Mouse (Mus musculus): ENCODE results near the gene Gtf2ird1. TPM values are rescaled to one million over a fixed set of nuclear protein-coding genes. Genes with fewer than 3 reads are reported as not detected.

Gtf2ird1 gene
- polyA plus RNA-seq, 1 experiment, result 22.4 TPM

- Histone ChIP-seq H3K36me3 (ENCODE audit: control insufficient read depth, insufficient read depth, low read length) (no peaks in the 10 kb centered on the region), H3K4me1 (ENCODE audit: control insufficient read depth, insufficient read depth, low read length) (no peaks in the 10 kb centered on the region), H3K4me3 (ENCODE audit: insufficient read depth, low read depth, low read length) (no peak overlapping the region), H3K27me3 (replicated peaks; ENCODE audit: control insufficient read depth, insufficient read depth, low read length) (no peaks in the 10 kb centered on the region), H3K27ac (ENCODE audit: insufficient read depth, low read depth, low read length) (no peak overlapping the region)
- WGBS, result 78% methylated on average over 2 of the region's 2 CpGs
- TF ChIP-seq POLR2A (IDR thresholded peaks at IDR 0.05; ENCODE audit: low read depth, low read length) (no peak), CTCF (conservative IDR thresholded peaks at IDR 0.05; ENCODE audit: insufficient read depth, insufficient read length, low read depth, low read length) (no peak)
- DNase-seq, result no peak
These were observed 132.6 kb downstream of the Gtf2ird1 start for GRCm38 (mm10) chr5:134323869-134324268.

DNA sequence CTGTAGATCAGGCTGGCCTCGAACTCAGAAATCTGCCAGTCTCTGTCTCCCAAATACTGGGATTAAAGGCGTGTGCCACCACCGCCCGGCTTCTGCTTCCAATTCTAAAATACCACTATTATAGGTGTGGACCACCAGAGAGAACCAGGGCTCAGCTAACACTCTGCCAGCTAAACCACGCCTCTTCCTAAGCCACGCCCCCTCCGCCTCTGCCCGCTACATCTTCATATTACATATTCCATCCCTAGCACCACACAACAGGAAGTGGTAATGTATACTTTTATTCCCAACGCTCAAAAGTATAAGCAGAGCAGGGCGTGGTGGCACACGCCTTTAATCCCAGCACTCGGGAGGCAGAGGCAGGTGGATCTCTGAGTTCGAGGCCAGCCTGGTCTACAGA lies 133.2 kb downstream of the Gtf2ird1 start:
- TF ChIP-seq POLR2A (IDR thresholded peaks at IDR 0.05; ENCODE audit: low read depth, low read length) (no peak), CTCF (conservative IDR thresholded peaks at IDR 0.05; ENCODE audit: insufficient read depth, insufficient read length, low read depth, low read length) (no peak)
- Histone ChIP-seq H3K27me3 (replicated peaks; ENCODE audit: control insufficient read depth, insufficient read depth, low read length) (no peaks in the 10 kb centered on the region), H3K4me1 (ENCODE audit: control insufficient read depth, insufficient read depth, low read length) (no peaks in the 10 kb centered on the region), H3K4me3 (ENCODE audit: insufficient read depth, low read depth, low read length) (no peak overlapping the region), H3K36me3 (ENCODE audit: control insufficient read depth, insufficient read depth, low read length) (no peaks in the 10 kb centered on the region), H3K27ac (ENCODE audit: insufficient read depth, low read depth, low read length) (no peak overlapping the region)
- no peak for DNase-seq
- 81% methylated on average over 13 of the region's 13 CpGs for WGBS

DNA sequence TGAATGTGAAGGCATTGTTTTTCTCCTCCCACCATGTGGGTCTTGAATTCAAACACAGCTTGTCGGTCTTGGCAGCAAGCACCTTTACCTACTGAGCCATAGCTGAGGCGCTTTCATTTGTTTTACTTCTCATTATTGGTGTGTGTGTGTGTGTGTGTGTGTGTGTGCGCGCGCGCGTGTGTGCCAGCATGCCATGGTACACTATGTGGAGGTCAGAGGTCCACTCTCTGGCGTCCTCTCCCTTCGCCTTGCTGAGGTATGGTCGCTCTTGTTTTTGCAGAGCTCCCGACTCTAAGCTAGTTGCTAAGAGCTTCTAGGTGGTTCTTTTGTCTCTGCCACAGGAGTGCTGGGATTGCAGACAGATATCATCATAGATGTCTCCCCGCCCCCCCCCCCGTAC lies 134.2 kb downstream of the Gtf2ird1 start:
- 72% methylated on average over 13 of the region's 13 CpGs for WGBS
- no peak for DNase-seq
- TF ChIP-seq POLR2A (IDR thresholded peaks at IDR 0.05; ENCODE audit: low read depth, low read length), result no peak
- no peak for TF ChIP-seq CTCF (conservative IDR thresholded peaks at IDR 0.05; ENCODE audit: insufficient read depth, insufficient read length, low read depth, low read length)
- Histone ChIP-seq H3K36me3 (ENCODE audit: control insufficient read depth, insufficient read depth, low read length) (no peaks in the 10 kb centered on the region), H3K4me1 (ENCODE audit: control insufficient read depth, insufficient read depth, low read length) (no peaks in the 10 kb centered on the region), H3K4me3 (ENCODE audit: insufficient read depth, low read depth, low read length) (no peak overlapping the region), H3K27ac (ENCODE audit: insufficient read depth, low read depth, low read length) (no peak overlapping the region), H3K27me3 (replicated peaks; ENCODE audit: control insufficient read depth, insufficient read depth, low read length) (no peaks in the 10 kb centered on the region)

- Histone ChIP-seq H3K4me1 (ENCODE audit: control insufficient read depth, insufficient read depth, low read length) (peaks cover 3% of the 10 kb centered on the region; the same call in 1 of the 2 replicates), H3K4me3 (ENCODE audit: insufficient read depth, low read depth, low read length) (no peak overlapping the region), H3K36me3 (ENCODE audit: control insufficient read depth, insufficient read depth, low read length) (no peaks in the 10 kb centered on the region), H3K27ac (ENCODE audit: insufficient read depth, low read depth, low read length) (no peak overlapping the region), H3K27me3 (replicated peaks; ENCODE audit: control insufficient read depth, insufficient read depth, low read length) (no peaks in the 10 kb centered on the region)
- no peak for DNase-seq
- TF ChIP-seq CTCF (conservative IDR thresholded peaks at IDR 0.05; ENCODE audit: insufficient read depth, insufficient read length, low read depth, low read length) (no peak), POLR2A (IDR thresholded peaks at IDR 0.05; ENCODE audit: low read depth, low read length) (no peak)
- WGBS, result 73% methylated on average over 7 of the region's 7 CpGs
These were observed 134.8 kb downstream of the Gtf2ird1 start for GRCm38 (mm10) chr5:134321699-134322098.

DNA sequence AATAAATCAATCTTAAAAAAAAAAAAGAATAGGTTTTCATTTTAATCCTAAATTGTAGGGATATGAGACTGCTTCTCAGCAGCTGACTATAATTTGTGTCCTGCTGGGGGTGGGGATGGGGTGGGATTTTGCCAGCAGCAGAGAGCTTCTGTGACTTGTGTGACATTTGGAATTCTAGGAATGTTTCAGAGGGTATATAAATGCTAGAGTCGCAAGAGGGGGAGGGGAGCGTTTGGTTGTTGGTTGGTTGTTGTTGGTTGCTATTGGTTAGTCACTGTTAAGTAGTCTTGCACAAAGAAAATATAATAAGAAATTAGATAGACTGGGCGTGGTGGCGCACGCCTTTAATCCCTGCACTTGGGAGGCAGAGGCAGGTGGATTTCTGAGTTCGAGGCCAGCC lies 137.6 kb downstream of the Gtf2ird1 start:
- Histone ChIP-seq H3K4me1 (ENCODE audit: control insufficient read depth, insufficient read depth, low read length) (peaks cover 11% of the 10 kb centered on the region), H3K4me3 (ENCODE audit: insufficient read depth, low read depth, low read length) (no peak overlapping the region), H3K27ac (ENCODE audit: insufficient read depth, low read depth, low read length) (no peak overlapping the region), H3K36me3 (ENCODE audit: control insufficient read depth, insufficient read depth, low read length) (no peaks in the 10 kb centered on the region), H3K27me3 (replicated peaks; ENCODE audit: control insufficient read depth, insufficient read depth, low read length) (no peaks in the 10 kb centered on the region)
- 76% methylated on average over 6 of the region's 6 CpGs for WGBS
- TF ChIP-seq POLR2A (IDR thresholded peaks at IDR 0.05; ENCODE audit: low read depth, low read length) (no peak), CTCF (conservative IDR thresholded peaks at IDR 0.05; ENCODE audit: insufficient read depth, insufficient read length, low read depth, low read length) (no peak)
- no peak for DNase-seq

DNA sequence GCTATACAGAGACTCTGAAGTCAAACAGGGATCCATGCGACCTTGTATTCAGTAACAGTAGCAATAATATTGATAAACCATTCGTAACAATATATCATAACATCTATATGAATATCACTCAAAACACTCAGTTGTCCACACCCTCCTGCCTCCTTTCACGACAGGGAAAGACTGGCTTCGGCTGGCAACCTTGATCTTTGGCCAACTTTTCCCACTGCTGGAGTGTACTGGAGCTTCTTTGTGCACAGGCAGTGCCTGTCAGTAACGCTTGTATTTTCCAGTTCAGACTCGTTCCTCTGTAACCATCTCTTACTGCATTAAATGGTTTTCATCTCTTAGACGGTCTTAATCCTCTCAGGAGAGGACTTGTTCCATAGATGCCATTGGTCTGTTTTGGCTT lies 139.8 kb downstream of the Gtf2ird1 start:
- no peaks in the 10 kb centered on the region for H3K36me3 ChIP-seq (ENCODE audit: control insufficient read depth, insufficient read depth, low read length)
- H3K4me1 ChIP-seq (ENCODE audit: control insufficient read depth, insufficient read depth, low read length), result peaks cover 14% of the 10 kb centered on the region
- no peak for TF ChIP-seq POLR2A (IDR thresholded peaks at IDR 0.05; ENCODE audit: low read depth, low read length)
- TF ChIP-seq CTCF (conservative IDR thresholded peaks at IDR 0.05; ENCODE audit: insufficient read depth, insufficient read length, low read depth, low read length), result no peak
- no peaks in the 10 kb centered on the region for H3K27me3 ChIP-seq (replicated peaks; ENCODE audit: control insufficient read depth, insufficient read depth, low read length)
- H3K4me3 ChIP-seq (ENCODE audit: insufficient read depth, low read depth, low read length), result no peak overlapping the region
- peak overlapping the region; percentile 100 for H3K27ac ChIP-seq (ENCODE audit: insufficient read depth, low read depth, low read length)
- peak; percentile 64 for DNase-seq
- 40% methylated on average over 7 of the region's 7 CpGs for WGBS

DNA sequence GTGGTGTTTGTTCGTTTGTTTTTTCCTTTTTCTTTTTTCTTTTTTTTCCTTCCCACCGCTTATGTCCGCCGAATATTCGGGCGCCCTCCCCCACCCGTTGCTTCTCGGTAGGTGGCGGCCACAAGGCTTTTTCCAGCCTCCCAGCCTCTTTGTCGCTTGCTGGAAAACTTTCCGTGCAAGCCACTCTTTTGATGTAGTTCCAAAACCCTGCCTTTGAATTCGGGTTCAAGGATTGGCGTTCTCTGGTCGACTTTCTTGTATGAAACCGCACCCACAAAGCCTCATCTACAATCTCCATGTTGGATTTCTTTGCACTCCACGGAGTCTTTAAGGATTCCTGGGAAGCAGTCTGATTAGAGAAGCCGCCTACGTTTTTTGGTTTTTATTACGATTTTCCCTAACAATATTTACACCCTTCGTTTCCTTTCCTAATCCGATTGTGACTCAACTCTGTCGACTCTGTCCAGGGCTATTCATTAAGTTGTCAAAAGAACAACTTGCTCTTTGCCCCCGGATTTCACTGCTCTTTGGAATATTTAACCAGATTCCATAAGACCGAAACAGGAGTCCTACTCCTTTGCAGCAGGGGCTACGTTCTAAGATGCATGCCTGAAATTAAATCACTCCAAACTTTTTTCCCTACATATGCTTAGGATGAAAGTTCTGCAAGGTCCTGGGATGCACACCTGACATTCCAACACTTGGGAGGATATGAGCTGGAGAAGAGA lies 140.7 kb downstream of the Gtf2ird1 start:
- 1% methylated on average over 25 of the region's 25 CpGs for WGBS
- Histone ChIP-seq H3K27ac (ENCODE audit: insufficient read depth, low read depth, low read length) (peak overlapping the region; percentile 100), H3K27me3 (replicated peaks; ENCODE audit: control insufficient read depth, insufficient read depth, low read length) (no peaks in the 10 kb centered on the region), H3K4me1 (ENCODE audit: control insufficient read depth, insufficient read depth, low read length) (peaks cover 18% of the 10 kb centered on the region), H3K36me3 (ENCODE audit: control insufficient read depth, insufficient read depth, low read length) (no peaks in the 10 kb centered on the region; the same call in 1 of the 2 replicates), H3K4me3 (ENCODE audit: insufficient read depth, low read depth, low read length) (peak overlapping the region; percentile 54)
- peak; percentile 84 for DNase-seq
- no peak for TF ChIP-seq POLR2A (IDR thresholded peaks at IDR 0.05; ENCODE audit: low read depth, low read length)
- no peak for TF ChIP-seq CTCF (conservative IDR thresholded peaks at IDR 0.05; ENCODE audit: insufficient read depth, insufficient read length, low read depth, low read length)
